Mouse (Mus musculus) A20 (cell line): ENCODE data around the gene Fam189a1.

Experiments used
- DNase-seq: peaks from one replicate; pipeline ENCODE4 v3.0.0-alpha.2; 2011; ENCODE audit warnings: low read depth, low spot score

Fam189a1 gene

GRCm38 (mm10) chr7:65156514-65156911, at the start of gene Fam189a1:
Gene Fam189a1 (minus strand): TSS chr7:65156570.
- DNase-seq = no peak

GRCm38 (mm10) chr7:65206021-65206420, 49.7 kb upstream of the Fam189a1 start:
- no peak for DNase-seq

- no peak for DNase-seq
Measured at GRCm38 (mm10) chr7:65202719-65203118, 46.3 kb upstream of the Fam189a1 start.

- DNase-seq = no peak
Measured at GRCm38 (mm10) chr7:65180694-65181093, 24.3 kb upstream of the Fam189a1 start.

- no peak for DNase-seq
Measured at GRCm38 (mm10) chr7:65170762-65171161, 14.4 kb upstream of the Fam189a1 start.

- DNase-seq = no peak
Measured at GRCm38 (mm10) chr7:65157031-65158025, 958 bp upstream of the Fam189a1 start.

- no peak for DNase-seq
Measured at GRCm38 (mm10) chr7:65155628-65156513, 499 bp downstream of the Fam189a1 start.

- DNase-seq = no peak
Measured at GRCm38 (mm10) chr7:65154576-65154975, 1.8 kb downstream of the Fam189a1 start.

- DNase-seq = no peak
Measured at GRCm38 (mm10) chr7:65153846-65154245, 2.5 kb downstream of the Fam189a1 start.

- DNase-seq = no peak
Measured at GRCm38 (mm10) chr7:65151526-65151925, 4.8 kb downstream of the Fam189a1 start.

GRCm38 (mm10) chr7:65149040-65149439, 7.3 kb downstream of the Fam189a1 start:
- DNase-seq = no peak

- no peak for DNase-seq
Measured at GRCm38 (mm10) chr7:65144881-65145280, 11.5 kb downstream of the Fam189a1 start.

- DNase-seq = no peak
Measured at GRCm38 (mm10) chr7:65141907-65142698, 14.3 kb downstream of the Fam189a1 start.

- DNase-seq = no peak
Measured at GRCm38 (mm10) chr7:65140832-65141231, 15.5 kb downstream of the Fam189a1 start.

- no peak for DNase-seq
Measured at GRCm38 (mm10) chr7:65140099-65140498, 16.3 kb downstream of the Fam189a1 start.

- DNase-seq = no peak
Measured at GRCm38 (mm10) chr7:65123766-65124165, 32.6 kb downstream of the Fam189a1 start.

GRCm38 (mm10) chr7:65116903-65117302, 39.5 kb downstream of the Fam189a1 start:
- no peak for DNase-seq

GRCm38 (mm10) chr7:65115366-65115765, 41.0 kb downstream of the Fam189a1 start:
- DNase-seq = no peak

GRCm38 (mm10) chr7:65111664-65112063, 44.7 kb downstream of the Fam189a1 start:
- DNase-seq = no peak

GRCm38 (mm10) chr7:65105566-65105965, 50.8 kb downstream of the Fam189a1 start:
- no peak for DNase-seq

- DNase-seq = no peak
Measured at GRCm38 (mm10) chr7:65105097-65105467, 51.3 kb downstream of the Fam189a1 start.
